Mouse (Mus musculus): ENCODE data around the gene Nat8l. TPM values are rescaled to one million over a fixed set of nuclear protein-coding genes. Genes with fewer than 3 reads are reported as not detected.

The Nat8l gene
- total and polyA plus RNA-seq, 3 experiments: 0.04 TPM; not detected in 2

GRCm38 (mm10) chr5:33959382-33959781, 36.4 kb upstream of the Nat8l start:
- no peaks in the 10 kb centered on the region for H3K79me2 ChIP-seq (replicated peaks; ENCODE audit: control insufficient read depth, extremely low read depth, insufficient read depth, poor library complexity, severe bottlenecking)
- peaks cover 17% of the 10 kb centered on the region for H3K9me3 ChIP-seq (replicated peaks; ENCODE audit: low read length)
- no peaks in the 10 kb centered on the region for H3K36me3 ChIP-seq (replicated peaks in 1 of 2; ENCODE audit: control insufficient read depth in 1 of 2, insufficient read depth in 1 of 2, low read length in 1 of 2)
- H3K4me1 ChIP-seq (ENCODE audit: control insufficient read depth in 1 of 2, insufficient read depth in 2 of 2): peaks cover 0 to 16% of the 10 kb centered on the region in 2 experiments; a peak in 2 of 4 replicates
- DNase-seq (ENCODE audit: extremely low read depth): no peak
- in situ Hi-C loops (cut with MboI; ENCODE audit: low pct_ligation_motif_present, low pct_unique_long_range_greater_than_20kb, low sequenced_read_pairs) (no loop called here), dilution Hi-C loops (cut with MboI; ENCODE audit: extremely low pct_ligation_motif_present, extremely low pct_unique_long_range_greater_than_20kb, low sequenced_read_pairs) (no loop called here)
- no peak for TF ChIP-seq CHD1 (IDR thresholded peaks at IDR 0.05; ENCODE audit: low read depth, low read length)
- TF ChIP-seq MAZ (IDR thresholded peaks at IDR 0.05; ENCODE audit: low read depth, low read length): no peak
- TF ChIP-seq SMC3 (IDR thresholded peaks at IDR 0.05; ENCODE audit: low read depth, low read length): no peak
- TF ChIP-seq UBTF (IDR thresholded peaks at IDR 0.05; ENCODE audit: low read depth, low read length): no peak
- no peak for TF ChIP-seq ETS1 (conservative IDR thresholded peaks at IDR 0.05; ENCODE audit: low read depth, low read length)
- TF ChIP-seq NRF1 (IDR thresholded peaks at IDR 0.05; ENCODE audit: low read depth, low read length): no peak
- TF ChIP-seq EP300 (IDR thresholded peaks at IDR 0.05; ENCODE audit: low read length): no peak
- TF ChIP-seq MXI1 (IDR thresholded peaks at IDR 0.05; ENCODE audit: low read depth, low read length): no peak
- no peak for TF ChIP-seq ZMIZ1 (IDR thresholded peaks at IDR 0.05; ENCODE audit: low read depth, low read length)
- TF ChIP-seq ZKSCAN1 (IDR thresholded peaks at IDR 0.05; ENCODE audit: borderline replicate concordance, low read depth, low read length): no peak
- no peak for TF ChIP-seq MAX (IDR thresholded peaks at IDR 0.05; ENCODE audit: low read length)
- no peak for TF ChIP-seq SIN3A (IDR thresholded peaks at IDR 0.05; ENCODE audit: low read length)
- TF ChIP-seq USF1 (IDR thresholded peaks at IDR 0.05; ENCODE audit: low read depth, low read length): no peak
- H3K27me3 ChIP-seq (replicated peaks): no peaks in the 10 kb centered on the region
- no peak overlapping the region for H3K4me3 ChIP-seq (replicated peaks in 1 of 3; ENCODE audit: low read depth in 2 of 3, low read length in 2 of 3, poor library complexity in 1 of 3)
- no peak overlapping the region for H3K9ac ChIP-seq (ENCODE audit: insufficient read depth, low read depth)
- no peak overlapping the region for H3K27ac ChIP-seq (ENCODE audit: insufficient read depth, low read depth)
- H3K4me2 ChIP-seq (ENCODE audit: insufficient read depth, low read depth, poor library complexity, severe bottlenecking): no peak overlapping the region

GRCm38 (mm10) chr5:33974736-33975135, 21.0 kb upstream of the Nat8l start:
- H3K27me3 ChIP-seq (replicated peaks): no peaks in the 10 kb centered on the region
- no peaks in the 10 kb centered on the region for H3K79me2 ChIP-seq (replicated peaks; ENCODE audit: control insufficient read depth, extremely low read depth, insufficient read depth, poor library complexity, severe bottlenecking)
- H3K9ac ChIP-seq (ENCODE audit: insufficient read depth, low read depth): no peak overlapping the region
- no peaks in the 10 kb centered on the region for H3K9me3 ChIP-seq (replicated peaks; ENCODE audit: low read length)
- TF ChIP-seq IRF4 (IDR thresholded peaks at IDR 0.05; ENCODE audit: low read depth, low read length): no peak
- TF ChIP-seq CHD1 (IDR thresholded peaks at IDR 0.05; ENCODE audit: low read depth, low read length): no peak
- no peak for TF ChIP-seq USF1 (IDR thresholded peaks at IDR 0.05; ENCODE audit: low read depth, low read length)
- TF ChIP-seq ETS1 (conservative IDR thresholded peaks at IDR 0.05; ENCODE audit: low read depth, low read length): no peak
- TF ChIP-seq MEF2A (IDR thresholded peaks at IDR 0.05; ENCODE audit: borderline replicate concordance, low read depth, low read length): no peak
- TF ChIP-seq MYC (IDR thresholded peaks at IDR 0.05; ENCODE audit: low read depth, low read length): no peak
- TF ChIP-seq CTCF (conservative IDR thresholded peaks at IDR 0.05 in 1 of 2, IDR thresholded peaks at IDR 0.05 in 1 of 2; ENCODE audit: low read depth in 2 of 2, low read length in 2 of 2): no peak
- no peak for TF ChIP-seq NRF1 (IDR thresholded peaks at IDR 0.05; ENCODE audit: low read depth, low read length)
- TF ChIP-seq NELFE (IDR thresholded peaks at IDR 0.05; ENCODE audit: low read depth, low read length): no peak
- no peak overlapping the region for H3K4me3 ChIP-seq (replicated peaks in 1 of 3; ENCODE audit: low read depth in 2 of 3, low read length in 2 of 3, poor library complexity in 1 of 3)
- no peak overlapping the region for H3K27ac ChIP-seq (ENCODE audit: insufficient read depth, low read depth)
- H3K36me3 ChIP-seq (replicated peaks in 1 of 2; ENCODE audit: control insufficient read depth in 1 of 2, insufficient read depth in 1 of 2, low read length in 1 of 2): no peaks in the 10 kb centered on the region
- no peak for DNase-seq (ENCODE audit: extremely low read depth)
- dilution Hi-C loops (cut with MboI; ENCODE audit: extremely low pct_ligation_motif_present, extremely low pct_unique_long_range_greater_than_20kb, low sequenced_read_pairs): no loop called here
- H3K4me2 ChIP-seq (ENCODE audit: insufficient read depth, low read depth, poor library complexity, severe bottlenecking): no peak overlapping the region
- H3K4me1 ChIP-seq (ENCODE audit: control insufficient read depth in 1 of 2, insufficient read depth in 2 of 2): no peaks in the 10 kb centered on the region
- in situ Hi-C loops (cut with MboI; ENCODE audit: low pct_ligation_motif_present, low pct_unique_long_range_greater_than_20kb, low sequenced_read_pairs): no loop called here
